34 mouse cellular contexts compared by ENCODE assay signal in the genomic region with DNA sequence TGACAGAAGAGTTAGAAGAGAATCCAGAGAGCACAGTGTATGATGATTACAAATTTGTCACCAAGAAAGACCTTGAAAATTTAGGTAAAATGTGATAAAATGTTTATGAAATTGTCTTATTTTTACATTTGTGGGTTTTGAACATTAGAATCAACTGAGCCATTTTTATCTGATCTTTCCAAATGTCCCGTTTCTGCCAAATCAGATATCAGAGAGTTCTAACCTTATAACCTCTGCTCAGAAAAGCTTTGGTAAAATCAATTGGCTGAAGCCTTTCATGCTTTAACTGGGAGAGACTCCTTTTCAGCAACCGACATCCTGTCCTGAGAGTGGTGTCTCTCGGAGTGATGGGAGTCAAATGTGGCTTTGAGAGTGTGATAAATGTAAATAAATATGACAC.
"Had no signal": no experiment of that assay in that cellular context is flagged by ENCODE, and none has a peak within 500 bp of the region (broad histone marks: within the 10 kb centered on the region; RNA-seq: fewer than 3 reads in every experiment).

No protein-coding gene starts in this region.

- H3K27ac ChIP-seq: heart, embryonic 10.5 days; heart, embryonic 13.5 days; heart, embryonic 15.5 days; hindbrain, embryonic 10.5 days; hindbrain, embryonic 12.5 days; hindbrain, embryonic 13.5 days; hindbrain, embryonic 14.5 days; hindbrain, embryonic 15.5 days; hindbrain, postnatal 0 days; intestine, embryonic 15.5 days; kidney, embryonic 15.5 days; kidney, postnatal 0 days; layer of hippocampus, adult 2 months had no signal

- ATAC-seq: hindbrain, embryonic 16.5 days; hindbrain, postnatal 0 days; intestine, embryonic 15.5 days; intestine, embryonic 16.5 days; intestine, postnatal 0 days had no signal

- H3K4me1 ChIP-seq: heart, embryonic 10.5 days; heart, embryonic 12.5 days; heart, embryonic 13.5 days; heart, embryonic 15.5 days; hindbrain, embryonic 10.5 days; hindbrain, embryonic 12.5 days; hindbrain, embryonic 13.5 days; intestine, embryonic 15.5 days had no signal

- H3K4me2 ChIP-seq: heart, embryonic 11.5 days; heart, embryonic 12.5 days; heart, embryonic 13.5 days; heart, embryonic 15.5 days; hindbrain, embryonic 12.5 days; hindbrain, embryonic 13.5 days; hindbrain, embryonic 14.5 days; hindbrain, embryonic 15.5 days; intestine, embryonic 15.5 days; kidney, embryonic 15.5 days had no signal

- H3K27me3 ChIP-seq: heart, embryonic 12.5 days; heart, embryonic 13.5 days; heart, embryonic 15.5 days; hindbrain, embryonic 12.5 days; hindbrain, embryonic 13.5 days; hindbrain, embryonic 15.5 days; intestine, embryonic 15.5 days; kidney, embryonic 15.5 days had no signal

- H3K4me3 ChIP-seq: heart, embryonic 10.5 days; heart, embryonic 12.5 days; heart, embryonic 13.5 days; heart, embryonic 15.5 days; hindbrain, embryonic 10.5 days; hindbrain, embryonic 12.5 days; hindbrain, embryonic 13.5 days; hindbrain, embryonic 15.5 days; intestine, embryonic 15.5 days; kidney, embryonic 15.5 days; layer of hippocampus, adult 2 months had no signal

- H3K9ac ChIP-seq: heart, embryonic 12.5 days; heart, embryonic 13.5 days; heart, embryonic 15.5 days; hindbrain, embryonic 12.5 days; hindbrain, embryonic 13.5 days; hindbrain, embryonic 14.5 days; hindbrain, embryonic 15.5 days; intestine, embryonic 15.5 days; kidney, embryonic 15.5 days had no signal

- H3K9me3 ChIP-seq: heart, embryonic 12.5 days; heart, embryonic 13.5 days; heart, embryonic 15.5 days; hindbrain, embryonic 10.5 days; hindbrain, embryonic 12.5 days; hindbrain, embryonic 13.5 days; hindbrain, embryonic 15.5 days; intestine, embryonic 15.5 days; kidney, embryonic 15.5 days had no signal

- DNase-seq: heart, postnatal 10 days; heart, postnatal 14 days; heart, postnatal 36 days; heart, postnatal 4 days; kidney, adult 11 months; kidney, adult 18-20 months; kidney, adult 2 months; kidney, adult 8-10 months; kidney, adult 9 months; kidney, postnatal 10 days; kidney, postnatal 14 days; kidney, postnatal 25 days; kidney, postnatal 36 days; kidney, postnatal 4 days; layer of hippocampus, adult 9-11 months; layer of hippocampus, postnatal 36 days had no signal
